Mouse (Mus musculus) left cerebral cortex, adult 9 months (tissue): Measurements from ENCODE around the gene Tmem205.

Experiments used
- DNase-seq, 2 experiments: peaks; one replicate each; pipeline ENCODE4 v3.0.0; 2022; ENCODE audit warnings: low spot score in 2 of 2

The Tmem205 gene

GRCm38 (mm10) chr9:21944267-21944666, 16.9 kb upstream of the Tmem205 start:
- no peak for DNase-seq

- DNase-seq, result no peak
Measured at GRCm38 (mm10) chr9:21943638-21944037, 16.3 kb upstream of the Tmem205 start.

DNA sequence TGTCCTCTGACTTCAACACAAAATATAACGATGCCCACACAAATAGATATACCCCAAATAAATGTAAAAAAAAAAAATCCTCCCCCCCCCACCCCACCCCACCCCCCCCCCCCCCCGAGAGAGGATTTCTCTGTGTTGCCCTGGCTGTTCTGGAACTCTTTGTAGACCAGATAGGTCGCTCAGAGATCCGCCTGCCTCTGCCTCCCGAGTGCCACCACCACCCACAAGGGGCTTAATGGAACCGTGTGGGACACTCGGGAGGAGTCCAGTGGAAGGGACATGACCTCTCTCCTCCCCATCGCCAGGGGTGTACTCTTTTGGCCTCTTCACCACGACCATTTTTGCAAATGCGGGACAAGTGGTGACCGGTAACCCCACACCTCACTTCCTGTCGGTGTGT, 15.7 kb upstream of the Tmem205 start:
- no peak for DNase-seq

GRCm38 (mm10) chr9:21938234-21938855, 11.0 kb upstream of the Tmem205 start:
- no peak for DNase-seq

GRCm38 (mm10) chr9:21937711-21938175, 10.4 kb upstream of the Tmem205 start:
- DNase-seq, result no peak

GRCm38 (mm10) chr9:21936692-21937570, 9.6 kb upstream of the Tmem205 start, which contains the start of gene Plppr2:
Plppr2 (plus strand) TSS chr9:21937033.
- peak; percentile 94 to 98 for DNase-seq

- DNase-seq, result no peak
Measured at GRCm38 (mm10) chr9:21935466-21936131, 8.2 kb upstream of the Tmem205 start.

DNA sequence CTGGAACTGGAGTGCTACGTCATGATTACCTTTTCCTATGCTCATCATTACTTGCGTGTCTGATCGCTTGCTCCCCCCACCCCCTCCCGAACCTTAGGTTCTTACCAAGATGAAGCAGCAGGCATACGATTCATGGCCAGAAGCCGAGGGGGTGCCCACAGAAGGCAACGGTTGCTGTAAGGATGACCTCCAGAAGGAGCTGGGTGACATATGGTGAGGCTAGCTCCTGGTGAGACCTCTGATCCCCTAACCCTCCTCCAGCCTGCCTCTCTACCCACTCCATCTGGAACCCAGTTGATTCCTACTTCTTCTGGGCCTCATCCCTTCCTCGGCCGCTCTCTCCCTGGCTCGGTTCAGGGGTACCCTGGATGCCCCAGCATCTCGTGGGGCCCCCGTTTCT, 6.7 kb upstream of the Tmem205 start:
- no peak for DNase-seq

DNA sequence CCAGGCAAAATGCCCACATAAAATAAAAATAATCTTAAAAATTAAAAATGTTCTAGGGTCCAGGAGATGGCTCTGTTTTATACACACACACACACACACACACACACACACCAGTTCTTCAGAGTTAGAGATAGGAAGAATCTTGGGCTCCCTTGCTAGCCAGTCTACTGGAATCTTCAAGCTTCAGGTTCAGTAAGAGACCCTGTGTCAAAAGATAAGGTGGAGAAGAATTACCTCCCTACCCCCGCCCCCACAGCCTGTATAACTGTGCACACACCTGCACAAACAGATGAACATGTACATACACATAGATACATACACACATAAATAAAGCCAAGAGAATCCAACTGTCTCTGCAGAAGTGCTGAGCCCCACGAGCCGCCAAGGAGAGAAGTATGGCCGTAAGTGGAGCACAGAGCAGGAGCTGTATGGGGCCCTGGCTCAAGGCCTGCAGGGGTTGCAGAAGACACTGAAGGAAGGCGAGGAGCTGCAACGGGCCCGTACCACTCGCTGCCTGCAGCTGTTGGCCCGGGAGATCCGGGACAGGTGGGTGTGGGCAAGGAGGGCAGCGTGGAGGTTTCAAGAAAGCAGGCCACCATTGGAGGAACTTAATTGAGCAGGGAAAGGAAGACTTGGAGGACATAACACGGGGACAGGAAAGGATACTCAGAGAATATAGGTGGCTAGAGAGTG, 5.2 kb upstream of the Tmem205 start:
- DNase-seq, result no peak

DNA sequence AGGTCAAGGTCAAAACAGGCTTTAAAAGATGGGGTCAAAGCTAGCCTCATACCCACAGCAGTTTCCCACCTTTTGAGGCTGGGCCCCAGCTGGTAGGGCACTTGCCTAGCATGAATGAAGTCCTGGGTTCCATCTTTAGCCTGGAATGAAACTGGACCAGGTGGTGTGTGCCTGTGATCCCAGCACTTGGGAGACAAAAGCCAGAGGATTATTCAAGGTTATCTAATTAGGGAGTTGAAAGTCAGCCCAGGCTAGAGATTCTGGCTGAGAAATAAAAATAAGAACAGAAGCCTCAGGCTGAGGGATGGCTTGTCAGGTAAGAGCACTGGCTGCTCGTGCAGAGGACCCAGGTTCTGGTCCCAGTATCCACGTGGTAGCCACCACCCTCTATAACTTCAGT, 4.7 kb upstream of the Tmem205 start:
- no peak for DNase-seq

DNA sequence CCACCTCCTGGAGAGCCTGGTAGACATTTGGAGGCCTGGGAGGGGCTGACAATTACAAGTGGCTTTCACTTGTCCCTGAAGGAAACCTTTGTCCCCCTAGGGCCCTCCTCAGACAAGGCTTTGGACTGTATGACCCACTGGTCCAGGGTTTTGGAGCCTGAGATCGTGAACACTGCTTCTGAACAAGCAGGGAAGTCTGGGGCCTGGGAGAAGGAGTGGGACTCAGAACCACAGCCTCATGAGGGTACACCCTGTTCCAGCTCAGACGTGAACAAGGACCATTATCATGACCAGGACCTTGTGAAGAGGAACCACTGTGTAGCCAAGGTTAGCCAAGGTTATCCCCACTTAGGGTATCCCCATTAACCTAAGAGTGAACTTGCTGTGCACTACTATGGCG, 1.9 kb upstream of the Tmem205 start:
- no peak for DNase-seq

DNA sequence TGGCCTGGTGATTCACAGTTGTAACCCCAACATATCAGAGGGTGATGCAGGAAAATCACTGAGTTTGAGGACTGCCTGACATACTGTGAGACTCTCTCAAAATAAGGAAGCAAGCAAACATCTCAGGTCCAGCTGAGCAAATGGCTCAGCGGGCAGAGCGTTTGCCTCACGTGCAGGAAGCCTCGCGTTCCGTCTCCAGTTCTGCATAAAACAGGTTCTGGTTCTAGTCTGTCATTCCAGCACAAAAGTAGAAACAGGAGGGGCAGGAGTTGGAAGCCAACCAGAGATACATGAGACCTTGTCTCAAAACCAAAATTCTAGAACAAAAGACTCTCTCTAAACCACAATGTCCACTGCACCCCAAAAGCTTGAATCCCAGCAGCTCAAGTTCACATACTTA, 572 bp downstream of the Tmem205 start:
- no peak for DNase-seq

DNA sequence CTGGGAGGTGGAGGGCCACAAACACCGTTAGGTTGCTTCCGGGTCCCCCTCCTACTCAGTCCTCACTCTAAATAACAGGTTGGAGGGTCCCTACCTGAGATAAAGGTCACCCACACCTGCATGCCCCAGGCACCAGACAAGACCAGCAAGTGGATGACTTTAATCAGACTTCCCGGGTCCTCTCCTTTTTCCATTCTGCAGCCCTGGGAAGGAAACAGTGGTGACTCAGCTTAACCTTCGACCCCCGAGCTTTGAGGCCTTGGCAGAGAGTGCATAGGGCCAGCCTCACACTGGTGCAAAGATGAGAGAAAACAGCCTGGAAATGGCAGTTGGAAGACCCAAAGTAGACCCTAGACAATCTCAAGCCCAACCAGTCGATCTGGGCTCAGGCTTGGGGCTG, 1.2 kb downstream of the Tmem205 start:
- DNase-seq, result no peak

GRCm38 (mm10) chr9:21925506-21925905, 1.9 kb downstream of the Tmem205 start:
- DNase-seq, result no peak

GRCm38 (mm10) chr9:21925034-21925433, 2.3 kb downstream of the Tmem205 start:
- DNase-seq, result no peak

DNA sequence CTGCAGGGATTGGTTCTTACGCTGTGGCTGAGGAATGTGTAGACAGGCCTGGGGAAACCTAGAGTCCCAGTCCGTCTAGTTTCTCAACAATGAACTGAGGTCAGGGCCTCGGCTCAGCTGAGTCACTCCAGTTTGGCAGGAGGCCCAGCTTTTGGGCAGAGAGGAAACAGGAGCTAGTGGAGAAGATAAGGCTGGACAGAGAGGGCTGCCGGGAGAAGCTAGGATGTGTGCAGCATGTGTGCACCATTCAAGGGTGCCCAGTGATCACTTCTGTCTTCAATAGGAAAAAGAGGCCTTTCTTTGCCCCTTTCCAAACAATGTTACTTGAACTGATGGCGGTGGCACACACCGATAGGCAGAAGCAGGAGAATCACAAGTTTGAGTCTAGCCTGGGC, 3.3 kb downstream of the Tmem205 start:
- DNase-seq, result no peak

- DNase-seq, result no peak
Measured at GRCm38 (mm10) chr9:21923490-21924098, 3.8 kb downstream of the Tmem205 start.

DNA sequence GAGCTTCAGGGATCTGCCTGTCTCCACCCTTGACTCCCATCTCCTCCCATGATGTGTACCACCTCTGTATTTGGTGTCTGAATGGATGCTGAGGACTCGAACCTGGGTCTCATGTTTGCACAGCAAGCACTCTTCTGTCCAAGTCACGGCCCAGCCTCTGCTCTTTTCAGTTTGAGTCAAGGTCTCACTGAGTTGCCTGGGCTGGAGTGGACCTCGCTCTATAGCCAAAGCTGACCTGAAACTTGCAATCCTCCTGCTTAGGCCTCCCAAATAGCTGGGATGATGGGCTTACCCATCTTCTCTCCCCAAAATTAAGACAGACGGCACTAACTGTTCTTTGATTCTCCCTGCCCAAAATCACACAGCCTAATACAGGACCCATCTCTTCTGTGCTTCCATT, 4.3 kb downstream of the Tmem205 start:
- no peak for DNase-seq

DNA sequence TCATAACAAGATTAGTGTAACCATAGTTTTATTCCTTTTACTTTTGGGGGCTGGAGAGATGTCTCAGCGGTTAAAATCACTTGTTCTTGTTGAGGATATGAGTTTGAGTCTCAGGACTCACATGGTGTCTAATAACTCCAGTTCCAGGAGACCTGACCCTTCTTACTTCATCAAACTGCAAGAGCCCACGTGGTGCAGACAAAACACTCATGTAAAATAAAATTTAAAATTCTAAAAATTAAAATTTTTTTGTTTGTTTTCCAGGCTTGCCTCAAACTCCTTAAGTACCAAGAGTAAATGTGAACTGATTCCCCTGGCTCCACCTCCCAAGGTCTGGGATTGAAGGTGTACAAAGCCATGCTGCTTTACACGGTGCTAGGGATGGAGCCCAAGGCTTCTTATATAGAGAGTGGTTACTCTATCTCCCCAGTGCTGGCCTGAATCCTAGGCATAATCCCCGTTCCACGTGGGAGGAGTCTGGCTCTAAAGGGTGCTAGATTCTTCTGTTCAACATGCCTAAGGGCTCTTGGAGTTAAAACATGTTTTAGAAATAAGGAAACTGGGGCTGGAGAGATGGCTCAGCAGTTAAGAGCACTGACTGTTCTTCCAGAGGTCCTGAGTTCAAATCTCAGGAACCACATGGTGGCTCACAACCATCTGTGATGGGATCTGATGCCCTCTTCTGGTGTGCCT, 8.5 kb downstream of the Tmem205 start:
- DNase-seq, result peak in 1 of 2 experiments; percentile 49

DNA sequence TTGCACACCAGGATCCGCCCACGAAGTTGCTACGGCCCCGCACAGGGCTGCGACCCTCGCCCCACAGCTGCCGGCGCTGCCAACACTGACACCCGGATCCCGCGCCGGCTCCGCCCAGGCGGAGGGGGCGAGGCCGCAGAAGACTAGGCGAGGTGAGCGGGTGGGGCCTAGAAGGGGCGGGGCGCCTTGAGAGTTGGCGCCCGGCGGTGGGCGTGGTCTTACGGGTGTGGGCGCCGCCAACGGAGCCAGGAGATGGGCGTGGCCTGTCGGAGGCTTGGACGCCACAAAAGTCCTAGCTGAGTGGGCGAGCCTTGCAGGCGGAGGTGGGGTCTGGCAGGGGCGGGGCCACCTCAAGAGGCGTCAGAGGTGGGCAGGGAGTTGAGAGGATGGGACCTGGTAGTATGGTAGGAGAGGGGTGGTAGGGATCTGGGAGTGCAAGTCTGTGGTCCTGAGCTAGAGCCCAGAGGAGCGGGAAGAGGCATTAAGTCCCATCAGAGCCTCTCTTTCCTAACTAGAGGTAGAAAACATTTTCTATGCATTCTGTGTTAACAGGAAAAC, 9.2 kb downstream of the Tmem205 start, which contains the start of gene Rab3d:
Gene Rab3d (minus strand): TSS at position 158 of the 558 bp plus-strand sequence.
- DNase-seq, result peak; percentile 80 to 92
